Mouse (Mus musculus) G1E (cell line): ENCODE results near the gene Habp2.

Experiments used
- CTCF ChIP-seq: IDR thresholded peaks from 2 replicates; pipeline ENCODE4 v1.5.1; 2012; ENCODE audit warnings: low read depth, low read length, inconsistent platforms, mixed read lengths
- GATA1 ChIP-seq: IDR thresholded peaks from 2 replicates; pipeline ENCODE4 v1.6.1; 2012; ENCODE audit warnings: borderline replicate concordance, low read length, inconsistent platforms, mixed read lengths
- GATA2 ChIP-seq: IDR thresholded peaks from 2 replicates; pipeline ENCODE4 v1.6.1; 2012; ENCODE audit warnings: low read depth, low read length, inconsistent platforms, borderline replicate concordance
- POLR2AphosphoS5 ChIP-seq: IDR thresholded peaks from 2 replicates; pipeline ENCODE4 v1.6.1; 2012; ENCODE audit warnings: low read depth, low read length, inconsistent platforms; ENCODE audit not compliant: insufficient replicate concordance
- TAL1 ChIP-seq: conservative IDR thresholded peaks from 2 replicates; pipeline ENCODE4 v1.6.1; 2012; ENCODE audit warnings: low read depth, low read length, inconsistent platforms, mixed read lengths

DNA sequence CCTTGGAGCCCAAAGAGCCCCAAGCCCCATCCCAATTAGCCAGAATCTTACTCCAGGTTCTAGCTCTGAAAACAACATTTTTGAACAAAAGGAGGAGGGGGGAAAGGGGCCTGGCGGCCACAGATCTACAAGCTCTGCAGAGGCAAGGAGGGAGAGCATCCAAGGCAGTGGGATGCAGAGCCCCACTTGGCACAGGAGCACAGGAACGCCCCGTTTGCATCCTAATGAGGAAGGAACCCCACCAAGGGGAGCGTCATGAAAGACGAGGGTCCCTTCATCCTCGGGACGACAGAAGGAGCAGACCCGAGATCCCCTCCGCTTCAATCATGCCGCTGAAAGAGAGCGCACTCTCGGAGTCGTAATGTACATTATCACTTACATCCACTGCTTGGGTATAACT lies 59.8 kb downstream of the Habp2 start:
- no peak for TF ChIP-seq CTCF
- TF ChIP-seq POLR2AphosphoS5: no peak
- TF ChIP-seq TAL1: no peak
- TF ChIP-seq GATA2: no peak
- no peak for TF ChIP-seq GATA1
